Mouse (Mus musculus): ENCODE measurements around the gene Lpar5. TPM values are rescaled to one million over a fixed set of nuclear protein-coding genes. Genes with fewer than 3 reads are reported as not detected.
"Not testable (repeated sequence)": the region's sequence is repeated elsewhere in the genome, so short reads cannot be mapped to it uniquely, and the experiment has no call there.

Lpar5 gene
- 35.7 and 40.0 TPM in 2 replicates for polyA plus RNA-seq (2012; rRNA removed)

GRCm38 (mm10) chr6:125067571-125067995 lies at the start of gene Lpar5:
Gene Lpar5, plus strand, starts transcription at chr6:125067920.
- no peak within 1 kb of the TSS for H3K27ac ChIP-seq (ENCODE audit: control insufficient read depth, insufficient read depth, low read length)

GRCm38 (mm10) chr6:125030532-125030931 lies 37.2 kb upstream of the Lpar5 start:
- peak; percentile 54 for DNase-seq
- not testable (repeated sequence) for H3K27ac ChIP-seq (ENCODE audit: control insufficient read depth, insufficient read depth, low read length); H3K27me3 ChIP-seq (ENCODE audit: control insufficient read depth, insufficient read depth, low read length); H3K4me3 ChIP-seq (ENCODE audit: control insufficient read depth, insufficient read depth, low read length); H3K4me1 ChIP-seq (replicated peaks; ENCODE audit: control insufficient read depth, insufficient read depth, low read length)
- 48% methylated on average over 7 of the region's 9 CpGs for WGBS
- H3K36me3 ChIP-seq (ENCODE audit: control insufficient read depth, insufficient read depth, low read length), result peaks cover 61% of the 10 kb centered on the region
- TF ChIP-seq CTCF (IDR thresholded peaks at IDR 0.05; ENCODE audit: borderline replicate concordance, control insufficient read depth, extremely low read depth, insufficient read depth, low read length, poor library complexity), result peak; percentile 99

More at GRCm38 (mm10) chr6:125067571-125067995, at the start of gene Lpar5:
- no peak for DNase-seq
- no peaks in the 10 kb centered on the region for H3K36me3 ChIP-seq (ENCODE audit: control insufficient read depth, insufficient read depth, low read length)
- H3K27me3 ChIP-seq (ENCODE audit: control insufficient read depth, insufficient read depth, low read length), result no peaks in the 10 kb centered on the region
- H3K4me3 ChIP-seq (ENCODE audit: control insufficient read depth, insufficient read depth, low read length), result no peak within 1 kb of the TSS
- TF ChIP-seq POLR2A (IDR thresholded peaks at IDR 0.05; ENCODE audit: control insufficient read depth, extremely low read depth, insufficient read depth, low read length, poor library complexity), result no peak
- TF ChIP-seq CTCF (IDR thresholded peaks at IDR 0.05; ENCODE audit: borderline replicate concordance, control insufficient read depth, extremely low read depth, insufficient read depth, low read length, poor library complexity), result no peak
- peaks cover 14% of the 10 kb centered on the region for H3K4me1 ChIP-seq (replicated peaks; ENCODE audit: control insufficient read depth, insufficient read depth, low read length)
- WGBS, result 76% methylated on average over 8 of the region's 8 CpGs

GRCm38 (mm10) chr6:125031604-125032003 lies 36.1 kb upstream of the Lpar5 start:
- H3K27me3 ChIP-seq (ENCODE audit: control insufficient read depth, insufficient read depth, low read length), result no peaks in the 10 kb centered on the region
- H3K4me1 ChIP-seq (replicated peaks; ENCODE audit: control insufficient read depth, insufficient read depth, low read length), result no peaks in the 10 kb centered on the region
- 92% methylated on average over 16 of the region's 16 CpGs for WGBS
- H3K4me3 ChIP-seq (ENCODE audit: control insufficient read depth, insufficient read depth, low read length), result no peak overlapping the region
- H3K36me3 ChIP-seq (ENCODE audit: control insufficient read depth, insufficient read depth, low read length), result peaks cover 63% of the 10 kb centered on the region
- H3K27ac ChIP-seq (ENCODE audit: control insufficient read depth, insufficient read depth, low read length), result no peak overlapping the region
- TF ChIP-seq POLR2A (IDR thresholded peaks at IDR 0.05; ENCODE audit: control insufficient read depth, extremely low read depth, insufficient read depth, low read length, poor library complexity) (no peak), CTCF (IDR thresholded peaks at IDR 0.05; ENCODE audit: borderline replicate concordance, control insufficient read depth, extremely low read depth, insufficient read depth, low read length, poor library complexity) (no peak)
- no peak for DNase-seq

GRCm38 (mm10) chr6:125038666-125039065 lies 29.1 kb upstream of the Lpar5 start:
- peaks cover 29% of the 10 kb centered on the region for H3K36me3 ChIP-seq (ENCODE audit: control insufficient read depth, insufficient read depth, low read length)
- 97% methylated on average over 4 of the region's 4 CpGs for WGBS
- no peaks in the 10 kb centered on the region for H3K27me3 ChIP-seq (ENCODE audit: control insufficient read depth, insufficient read depth, low read length)
- TF ChIP-seq POLR2A (IDR thresholded peaks at IDR 0.05; ENCODE audit: control insufficient read depth, extremely low read depth, insufficient read depth, low read length, poor library complexity), result no peak
- no peak for TF ChIP-seq CTCF (IDR thresholded peaks at IDR 0.05; ENCODE audit: borderline replicate concordance, control insufficient read depth, extremely low read depth, insufficient read depth, low read length, poor library complexity)
- no peak overlapping the region for H3K4me3 ChIP-seq (ENCODE audit: control insufficient read depth, insufficient read depth, low read length)
- H3K4me1 ChIP-seq (replicated peaks; ENCODE audit: control insufficient read depth, insufficient read depth, low read length), result peaks cover 5% of the 10 kb centered on the region; the same call in 1 of the 2 replicates
- no peak overlapping the region for H3K27ac ChIP-seq (ENCODE audit: control insufficient read depth, insufficient read depth, low read length)
- no peak for DNase-seq

GRCm38 (mm10) chr6:125039131-125039530 lies 28.6 kb upstream of the Lpar5 start:
- Histone ChIP-seq H3K27me3 (ENCODE audit: control insufficient read depth, insufficient read depth, low read length) (no peaks in the 10 kb centered on the region), H3K4me1 (replicated peaks; ENCODE audit: control insufficient read depth, insufficient read depth, low read length) (peaks cover 5% of the 10 kb centered on the region; the same call in 1 of the 2 replicates), H3K4me3 (ENCODE audit: control insufficient read depth, insufficient read depth, low read length) (no peak overlapping the region), H3K27ac (ENCODE audit: control insufficient read depth, insufficient read depth, low read length) (no peak overlapping the region; the same call in 1 of the 2 replicates), H3K36me3 (ENCODE audit: control insufficient read depth, insufficient read depth, low read length) (peaks cover 29% of the 10 kb centered on the region)
- WGBS, result 15% methylated on average over 8 of the region's 8 CpGs
- TF ChIP-seq CTCF (IDR thresholded peaks at IDR 0.05; ENCODE audit: borderline replicate concordance, control insufficient read depth, extremely low read depth, insufficient read depth, low read length, poor library complexity) (no peak), POLR2A (IDR thresholded peaks at IDR 0.05; ENCODE audit: control insufficient read depth, extremely low read depth, insufficient read depth, low read length, poor library complexity) (no peak)
- DNase-seq, result peak; percentile 44

- TF ChIP-seq POLR2A (IDR thresholded peaks at IDR 0.05; ENCODE audit: control insufficient read depth, extremely low read depth, insufficient read depth, low read length, poor library complexity) (no peak), CTCF (IDR thresholded peaks at IDR 0.05; ENCODE audit: borderline replicate concordance, control insufficient read depth, extremely low read depth, insufficient read depth, low read length, poor library complexity) (no peak)
- Histone ChIP-seq H3K27me3 (ENCODE audit: control insufficient read depth, insufficient read depth, low read length) (no peaks in the 10 kb centered on the region), H3K4me3 (ENCODE audit: control insufficient read depth, insufficient read depth, low read length) (peak within 1 kb of the TSS; percentile 74), H3K4me1 (replicated peaks; ENCODE audit: control insufficient read depth, insufficient read depth, low read length) (peaks cover 5% of the 10 kb centered on the region; the same call in 1 of the 2 replicates), H3K27ac (ENCODE audit: control insufficient read depth, insufficient read depth, low read length) (peak within 1 kb of the TSS; percentile 9), H3K36me3 (ENCODE audit: control insufficient read depth, insufficient read depth, low read length) (peaks cover 31% of the 10 kb centered on the region)
- WGBS, result under 1% methylated on average over 26 of the region's 26 CpGs
- DNase-seq, result peak; percentile 87
Measured at GRCm38 (mm10) chr6:125039533-125040153, 28.1 kb upstream of the Lpar5 start, which contains the start of gene Ing4. Gene Ing4, plus strand, starts transcription at chr6:125039760.
